Mouse (Mus musculus): ENCODE data around the gene Iqsec1. TPM values are rescaled to one million over a fixed set of nuclear protein-coding genes. Genes with fewer than 3 reads are reported as not detected.

Iqsec1 gene
- total and polyA plus RNA-seq, 2 experiments from 2014 or later: 21.8 to 103 TPM

- no peak; the same call in 1 of the 2 replicates for TF ChIP-seq CTCF (IDR thresholded peaks at IDR 0.05; ENCODE audit: low read depth)
- ATAC-seq (peak; percentile 23; the same call in 1 of the 2 replicates), DNase-seq (peak; percentile 57)
- Histone ChIP-seq H3K27me3 (ENCODE audit: insufficient read depth, low read length) (no peaks in the 10 kb centered on the region), H3K4me2 (ENCODE audit: low read depth) (no peak overlapping the region), H3K36me3 (ENCODE audit: insufficient read depth) (no peaks in the 10 kb centered on the region), H3K9ac (no peak overlapping the region), H3K4me3 (ENCODE audit: low read depth, low read length) (no peak overlapping the region), H3K9me3 (ENCODE audit: low read length) (no peaks in the 10 kb centered on the region), H3K4me1 (ENCODE audit: insufficient read depth) (peaks cover 34% of the 10 kb centered on the region), H3K27ac (ENCODE audit: low read depth, low read length) (peak overlapping the region; percentile 45; the same call in 1 of the 2 replicates)
- 58% methylated on average over 2 of the region's 2 CpGs for WGBS
Measured at GRCm38 (mm10) chr6:90704705-90705344, 283.7 kb downstream of the Iqsec1 start.

- no peak overlapping the region for H3K4me2 ChIP-seq (ENCODE audit: low read depth)
- no peak overlapping the region for H3K9ac ChIP-seq
- H3K27ac ChIP-seq (ENCODE audit: low read depth, low read length): peak overlapping the region; percentile 36; the same call in 1 of the 2 replicates
- no peaks in the 10 kb centered on the region for H3K36me3 ChIP-seq (ENCODE audit: insufficient read depth)
- peaks cover 34% of the 10 kb centered on the region for H3K4me1 ChIP-seq (ENCODE audit: insufficient read depth)
- DNase-seq (no peak), ATAC-seq (no peak)
- H3K27me3 ChIP-seq (ENCODE audit: insufficient read depth, low read length): no peaks in the 10 kb centered on the region
- no peak for TF ChIP-seq CTCF (IDR thresholded peaks at IDR 0.05; ENCODE audit: low read depth)
- no peaks in the 10 kb centered on the region for H3K9me3 ChIP-seq (ENCODE audit: low read length)
- WGBS: 67% methylated on average over 2 of the region's 2 CpGs
- no peak overlapping the region for H3K4me3 ChIP-seq (ENCODE audit: low read depth, low read length)
Measured at GRCm38 (mm10) chr6:90703782-90704181, 284.7 kb downstream of the Iqsec1 start.

GRCm38 (mm10) chr6:90702837-90703735 is 285.4 kb downstream of the Iqsec1 start:
- no peak overlapping the region for H3K4me2 ChIP-seq (ENCODE audit: low read depth)
- ATAC-seq (peak; percentile 17; the same call in 1 of the 2 replicates), DNase-seq (peak; percentile 35)
- H3K4me3 ChIP-seq (ENCODE audit: low read depth, low read length): no peak overlapping the region
- H3K9ac ChIP-seq: no peak overlapping the region
- H3K27me3 ChIP-seq (ENCODE audit: insufficient read depth, low read length): no peaks in the 10 kb centered on the region
- H3K36me3 ChIP-seq (ENCODE audit: insufficient read depth): no peaks in the 10 kb centered on the region
- WGBS: 21% methylated on average over 4 of the region's 4 CpGs
- no peaks in the 10 kb centered on the region for H3K9me3 ChIP-seq (ENCODE audit: low read length)
- TF ChIP-seq CTCF (IDR thresholded peaks at IDR 0.05; ENCODE audit: low read depth): no peak
- H3K27ac ChIP-seq (ENCODE audit: low read depth, low read length): peak overlapping the region; percentile 36; the same call in 1 of the 2 replicates
- H3K4me1 ChIP-seq (ENCODE audit: insufficient read depth): peaks cover 34% of the 10 kb centered on the region

GRCm38 (mm10) chr6:90702197-90702596 is 286.3 kb downstream of the Iqsec1 start:
- no peak overlapping the region for H3K4me3 ChIP-seq (ENCODE audit: low read depth, low read length)
- no peak for TF ChIP-seq CTCF (IDR thresholded peaks at IDR 0.05; ENCODE audit: low read depth)
- no peak for DNase-seq
- H3K27me3 ChIP-seq (ENCODE audit: insufficient read depth, low read length): no peaks in the 10 kb centered on the region
- no peak overlapping the region for H3K4me2 ChIP-seq (ENCODE audit: low read depth)
- peaks cover 32% of the 10 kb centered on the region for H3K4me1 ChIP-seq (ENCODE audit: insufficient read depth)
- ATAC-seq: no peak
- H3K36me3 ChIP-seq (ENCODE audit: insufficient read depth): no peaks in the 10 kb centered on the region
- H3K27ac ChIP-seq (ENCODE audit: low read depth, low read length): no peak overlapping the region
- H3K9ac ChIP-seq: no peak overlapping the region
- H3K9me3 ChIP-seq (ENCODE audit: low read length): no peaks in the 10 kb centered on the region

GRCm38 (mm10) chr6:90701391-90701790 is 287.1 kb downstream of the Iqsec1 start:
- H3K9ac ChIP-seq: no peak overlapping the region
- no peak overlapping the region for H3K4me3 ChIP-seq (ENCODE audit: low read depth, low read length)
- no peaks in the 10 kb centered on the region for H3K27me3 ChIP-seq (ENCODE audit: insufficient read depth, low read length)
- H3K4me2 ChIP-seq (ENCODE audit: low read depth): no peak overlapping the region
- peaks cover 24% of the 10 kb centered on the region for H3K4me1 ChIP-seq (ENCODE audit: insufficient read depth)
- H3K36me3 ChIP-seq (ENCODE audit: insufficient read depth): no peaks in the 10 kb centered on the region
- no peak overlapping the region for H3K27ac ChIP-seq (ENCODE audit: low read depth, low read length)
- no peak for DNase-seq
- WGBS: 82% methylated on average over 2 of the region's 2 CpGs
- TF ChIP-seq CTCF (IDR thresholded peaks at IDR 0.05; ENCODE audit: low read depth): no peak
- no peaks in the 10 kb centered on the region for H3K9me3 ChIP-seq (ENCODE audit: low read length)
- no peak for ATAC-seq

GRCm38 (mm10) chr6:90700737-90701136 is 287.7 kb downstream of the Iqsec1 start:
- no peaks in the 10 kb centered on the region for H3K9me3 ChIP-seq (ENCODE audit: low read length)
- no peak overlapping the region for H3K4me2 ChIP-seq (ENCODE audit: low read depth)
- no peak overlapping the region for H3K4me3 ChIP-seq (ENCODE audit: low read depth, low read length)
- H3K36me3 ChIP-seq (ENCODE audit: insufficient read depth): no peaks in the 10 kb centered on the region
- WGBS: 95% methylated on average over 2 of the region's 2 CpGs
- no peak for TF ChIP-seq CTCF (IDR thresholded peaks at IDR 0.05; ENCODE audit: low read depth)
- no peaks in the 10 kb centered on the region for H3K27me3 ChIP-seq (ENCODE audit: insufficient read depth, low read length)
- no peak overlapping the region for H3K27ac ChIP-seq (ENCODE audit: low read depth, low read length)
- ATAC-seq: no peak
- DNase-seq: no peak
- H3K9ac ChIP-seq: no peak overlapping the region
- peaks cover 22% of the 10 kb centered on the region for H3K4me1 ChIP-seq (ENCODE audit: insufficient read depth)

- H3K4me1 ChIP-seq (ENCODE audit: insufficient read depth): peaks cover 20% of the 10 kb centered on the region
- TF ChIP-seq CTCF (IDR thresholded peaks at IDR 0.05; ENCODE audit: low read depth): no peak
- 88% methylated on average over 1 of the region's 1 CpGs for WGBS
- H3K27ac ChIP-seq (ENCODE audit: low read depth, low read length): no peak overlapping the region
- H3K4me2 ChIP-seq (ENCODE audit: low read depth): no peak overlapping the region
- H3K36me3 ChIP-seq (ENCODE audit: insufficient read depth): no peaks in the 10 kb centered on the region
- DNase-seq: no peak
- H3K9me3 ChIP-seq (ENCODE audit: low read length): no peaks in the 10 kb centered on the region
- no peak for ATAC-seq
- no peak overlapping the region for H3K4me3 ChIP-seq (ENCODE audit: low read depth, low read length)
- no peaks in the 10 kb centered on the region for H3K27me3 ChIP-seq (ENCODE audit: insufficient read depth, low read length)
- no peak overlapping the region for H3K9ac ChIP-seq
Measured at GRCm38 (mm10) chr6:90700068-90700467, 288.4 kb downstream of the Iqsec1 start.

Measured in forebrain, postnatal 0 days (tissue).